Mouse (Mus musculus): ENCODE measurements around the gene Jtb. TPM values are rescaled to one million over a fixed set of nuclear protein-coding genes. Genes with fewer than 3 reads are reported as not detected.

The Jtb gene
- total and polyA plus RNA-seq, 3 experiments = 103 to 107 TPM; not detected in 1

- no peak overlapping the region for H3K9ac ChIP-seq (ENCODE audit: control insufficient read depth, low read depth, low read length, poor library complexity, severe bottlenecking)
- H3K9me3 ChIP-seq (replicated peaks; ENCODE audit: insufficient read depth, low read length) = no peaks in the 10 kb centered on the region
- H3K4me3 ChIP-seq (ENCODE audit: control insufficient read depth in 1 of 2, insufficient read depth in 1 of 2, low read depth in 2 of 2, low read length in 2 of 2) = no peak overlapping the region
- peaks cover 0 to 4% of the 10 kb centered on the region in 2 experiments; a peak in 1 of 4 replicates for H3K36me3 ChIP-seq (ENCODE audit: control insufficient read depth in 1 of 2, insufficient read depth in 2 of 2, low read length in 2 of 2)
- DNase-seq (ENCODE audit: low read depth, low spot score) = no peak
- TF ChIP-seq MEF2A (IDR thresholded peaks at IDR 0.05; ENCODE audit: extremely low read depth, insufficient replicate concordance, low read depth, low read length, poor library complexity, severe bottlenecking) (no peak), ZMIZ1 (IDR thresholded peaks at IDR 0.05; ENCODE audit: low read depth, low read length) (no peak), EP300 (IDR thresholded peaks at IDR 0.05; ENCODE audit: low read depth in 1 of 2, low read length in 2 of 2) (no peak), CHD2 (IDR thresholded peaks at IDR 0.05; ENCODE audit: low read length) (no peak), GABPA (IDR thresholded peaks at IDR 0.05; ENCODE audit: low read depth, low read length) (no peak), RCOR1 (IDR thresholded peaks at IDR 0.05; ENCODE audit: low read depth, low read length) (no peak), TCF12 (IDR thresholded peaks at IDR 0.05; ENCODE audit: low read depth, low read length) (no peak), POLR2A (IDR thresholded peaks at IDR 0.05; ENCODE audit: control insufficient read depth in 1 of 2, insufficient read depth in 1 of 2, low read depth in 1 of 2, low read length in 2 of 2, poor library complexity in 1 of 2) (no peak), ELF1 (IDR thresholded peaks at IDR 0.05; ENCODE audit: low read depth, low read length) (no peak), MAZ (IDR thresholded peaks at IDR 0.05; ENCODE audit: low read depth, low read length) (no peak), ZKSCAN1 (IDR thresholded peaks at IDR 0.05; ENCODE audit: low read depth, low read length) (no peak), POLR2AphosphoS2 (IDR thresholded peaks at IDR 0.05; ENCODE audit: low read length) (no peak), UBTF (IDR thresholded peaks at IDR 0.05; ENCODE audit: borderline replicate concordance, insufficient read depth, low read depth, low read length) (no peak), USF2 (IDR thresholded peaks at IDR 0.05; ENCODE audit: borderline replicate concordance in 1 of 2, insufficient read depth in 1 of 2, low read depth in 1 of 2, low read length in 2 of 2) (no peak), ETS1 (IDR thresholded peaks at IDR 0.05; ENCODE audit: low read depth, low read length) (no peak), RAD21 (IDR thresholded peaks at IDR 0.05; ENCODE audit: low read depth, low read length) (no peak), E2F4 (IDR thresholded peaks at IDR 0.05; ENCODE audit: borderline replicate concordance, low read depth, low read length) (no peak)
- peaks cover 6 to 11% of the 10 kb centered on the region in 2 experiments; a peak in 3 of 4 replicates for H3K4me1 ChIP-seq (ENCODE audit: control insufficient read depth in 1 of 2, insufficient read depth in 2 of 2, low read length in 2 of 2)
- H3K27me3 ChIP-seq (ENCODE audit: control insufficient read depth in 1 of 2, insufficient read depth in 2 of 2, low read length in 2 of 2) = no peaks in the 10 kb centered on the region
- H3K27ac ChIP-seq (ENCODE audit: control insufficient read depth, low read depth, low read length) = no peak overlapping the region
- no peaks in the 10 kb centered on the region for H3K79me2 ChIP-seq (ENCODE audit: control insufficient read depth, insufficient read depth, low read length, poor library complexity)
Observed at GRCm38 (mm10) chr3:90241669-90242358, 10.4 kb downstream of the Jtb start.
